Mouse (Mus musculus) cerebellum, adult 8-10 months (tissue): Measurements from ENCODE around the gene Igfbp5.

Experiments used
- DNase-seq: peaks from one replicate; pipeline ENCODE4 v3.0.0; 2022

The Igfbp5 gene

GRCm38 (mm10) chr1:72868429-72869215, 6.1 kb downstream of the Igfbp5 start:
- DNase-seq: no peak

GRCm38 (mm10) chr1:72867346-72867745, 7.3 kb downstream of the Igfbp5 start:
- no peak for DNase-seq

GRCm38 (mm10) chr1:72866417-72866816, 8.3 kb downstream of the Igfbp5 start:
- DNase-seq: no peak

GRCm38 (mm10) chr1:72865900-72866299, 8.8 kb downstream of the Igfbp5 start:
- DNase-seq: peak; percentile 85

GRCm38 (mm10) chr1:72864272-72864671, 10.4 kb downstream of the Igfbp5 start:
- no peak for DNase-seq

GRCm38 (mm10) chr1:72863692-72864091, 11.0 kb downstream of the Igfbp5 start:
- DNase-seq: no peak

GRCm38 (mm10) chr1:72862248-72862647, 12.4 kb downstream of the Igfbp5 start:
- no peak for DNase-seq

- DNase-seq: no peak
Observed at GRCm38 (mm10) chr1:72861702-72862101, 13.0 kb downstream of the Igfbp5 start.

- DNase-seq: no peak
Observed at GRCm38 (mm10) chr1:72860502-72860901, 14.2 kb downstream of the Igfbp5 start.

- no peak for DNase-seq
Observed at GRCm38 (mm10) chr1:72859963-72860362, 14.7 kb downstream of the Igfbp5 start.

- DNase-seq: no peak
Observed at GRCm38 (mm10) chr1:72858874-72859273, 15.8 kb downstream of the Igfbp5 start.

GRCm38 (mm10) chr1:72858286-72858685, 16.4 kb downstream of the Igfbp5 start:
- DNase-seq: no peak

- no peak for DNase-seq
Observed at GRCm38 (mm10) chr1:72857631-72858030, 17.1 kb downstream of the Igfbp5 start.

- no peak for DNase-seq
Observed at GRCm38 (mm10) chr1:72857142-72857541, 17.5 kb downstream of the Igfbp5 start.

GRCm38 (mm10) chr1:72856209-72856909, 18.3 kb downstream of the Igfbp5 start:
- no peak for DNase-seq

- DNase-seq: no peak
Observed at GRCm38 (mm10) chr1:72855729-72856128, 19.0 kb downstream of the Igfbp5 start.

- DNase-seq: no peak
Observed at GRCm38 (mm10) chr1:72854337-72855237, 20.1 kb downstream of the Igfbp5 start.

- DNase-seq: no peak
Observed at GRCm38 (mm10) chr1:72853759-72854158, 20.9 kb downstream of the Igfbp5 start.

- DNase-seq: no peak
Observed at GRCm38 (mm10) chr1:72849037-72849436, 25.6 kb downstream of the Igfbp5 start.

- no peak for DNase-seq
Observed at GRCm38 (mm10) chr1:72847849-72848380, 26.8 kb downstream of the Igfbp5 start.

- DNase-seq: no peak
Observed at GRCm38 (mm10) chr1:72844675-72845074, 30.0 kb downstream of the Igfbp5 start.

- no peak for DNase-seq
Observed at GRCm38 (mm10) chr1:72842666-72843459, 31.8 kb downstream of the Igfbp5 start.
